Mouse (Mus musculus): ENCODE results near the gene Kctd20. TPM values are rescaled to one million over a fixed set of nuclear protein-coding genes. Genes with fewer than 3 reads are reported as not detected.

The Kctd20 gene
- 109 and 118 TPM in 2 replicates for polyA plus RNA-seq (2014; fragmentation: Nextera tagmentation; extraction: Ambion mirVana)

- ATAC-seq (ENCODE audit: insufficient read depth, low FRiP score, low TSS enrichment) (peak; percentile 93), DNase-seq (ENCODE audit: low spot score) (peak; percentile 94)
- WGBS = 1% methylated on average over 63 of the region's 80 CpGs
- Histone ChIP-seq H3K27me3 (ENCODE audit: control insufficient read depth, insufficient read depth, low read length) (no peaks in the 10 kb centered on the region), H3K36me3 (ENCODE audit: control insufficient read depth, insufficient read depth, low read length) (no peaks in the 10 kb centered on the region; the same call in 1 of the 2 replicates), H3K4me2 (ENCODE audit: low read depth) (peak within 1 kb of the TSS; percentile 77), H3K27ac (ENCODE audit: low read depth, low read length) (peak within 1 kb of the TSS; percentile 88), H3K9me3 (ENCODE audit: control insufficient read depth, low read length) (peaks cover 2% of the 10 kb centered on the region; the same call in 1 of the 2 replicates), H3K4me1 (ENCODE audit: control insufficient read depth, insufficient read depth, low read length) (peaks cover 11% of the 10 kb centered on the region), H3K4me3 (ENCODE audit: low read depth, low read length) (peak within 1 kb of the TSS; percentile 57), H3K9ac (ENCODE audit: low read length) (peak within 1 kb of the TSS; percentile 95)
Measured at GRCm38 (mm10) chr17:28951831-28952799, at the start of gene Kctd20. Gene Kctd20, plus strand, starts transcription at chr17:28951950.

GRCm38 (mm10) chr17:28904546-28905376, 47.0 kb upstream of the Kctd20 start:
- peak overlapping the region; percentile 37; the same call in 1 of the 2 replicates for H3K9ac ChIP-seq (ENCODE audit: low read length)
- H3K4me2 ChIP-seq (ENCODE audit: low read depth) = no peak overlapping the region
- 0 out of 2 replicates have a peak, but pooled peaks cover 4% of the 10 kb centered on the region for H3K27me3 ChIP-seq (ENCODE audit: control insufficient read depth, insufficient read depth, low read length)
- peak; percentile 83 for DNase-seq (ENCODE audit: low spot score)
- no peaks in the 10 kb centered on the region for H3K36me3 ChIP-seq (ENCODE audit: control insufficient read depth, insufficient read depth, low read length)
- no peak overlapping the region for H3K27ac ChIP-seq (ENCODE audit: low read depth, low read length)
- no peaks in the 10 kb centered on the region for H3K4me1 ChIP-seq (ENCODE audit: control insufficient read depth, insufficient read depth, low read length)
- no peaks in the 10 kb centered on the region for H3K9me3 ChIP-seq (ENCODE audit: control insufficient read depth, low read length)
- no peak for ATAC-seq (ENCODE audit: insufficient read depth, low FRiP score, low TSS enrichment)
- 37% methylated on average over 23 of the region's 23 CpGs for WGBS
- H3K4me3 ChIP-seq (ENCODE audit: low read depth, low read length) = no peak overlapping the region

- Histone ChIP-seq H3K4me1 (ENCODE audit: control insufficient read depth, insufficient read depth, low read length) (no peaks in the 10 kb centered on the region), H3K4me3 (ENCODE audit: low read depth, low read length) (no peak overlapping the region), H3K9ac (ENCODE audit: low read length) (no peak overlapping the region), H3K4me2 (ENCODE audit: low read depth) (no peak overlapping the region), H3K27ac (ENCODE audit: low read depth, low read length) (no peak overlapping the region), H3K9me3 (ENCODE audit: control insufficient read depth, low read length) (no peaks in the 10 kb centered on the region), H3K36me3 (ENCODE audit: control insufficient read depth, insufficient read depth, low read length) (no peaks in the 10 kb centered on the region), H3K27me3 (ENCODE audit: control insufficient read depth, insufficient read depth, low read length) (0 out of 2 replicates have a peak, but pooled peaks cover 6% of the 10 kb centered on the region)
- 69% methylated on average over 13 of the region's 13 CpGs for WGBS
- ATAC-seq (ENCODE audit: insufficient read depth, low FRiP score, low TSS enrichment) = no peak
- no peak for DNase-seq (ENCODE audit: low spot score)
Measured at GRCm38 (mm10) chr17:28905377-28905916, 46.3 kb upstream of the Kctd20 start.

GRCm38 (mm10) chr17:28907959-28908358, 43.8 kb upstream of the Kctd20 start:
- Histone ChIP-seq H3K4me2 (ENCODE audit: low read depth) (no peak overlapping the region), H3K4me1 (ENCODE audit: control insufficient read depth, insufficient read depth, low read length) (no peaks in the 10 kb centered on the region), H3K9ac (ENCODE audit: low read length) (no peak overlapping the region), H3K9me3 (ENCODE audit: control insufficient read depth, low read length) (no peaks in the 10 kb centered on the region), H3K4me3 (ENCODE audit: low read depth, low read length) (no peak overlapping the region), H3K36me3 (ENCODE audit: control insufficient read depth, insufficient read depth, low read length) (no peaks in the 10 kb centered on the region), H3K27me3 (ENCODE audit: control insufficient read depth, insufficient read depth, low read length) (0 out of 2 replicates have a peak, but pooled peaks cover 6% of the 10 kb centered on the region), H3K27ac (ENCODE audit: low read depth, low read length) (no peak overlapping the region)
- ATAC-seq (ENCODE audit: insufficient read depth, low FRiP score, low TSS enrichment) (no peak), DNase-seq (ENCODE audit: low spot score) (no peak)
- WGBS = 88% methylated on average over 7 of the region's 7 CpGs

- H3K9me3 ChIP-seq (ENCODE audit: control insufficient read depth, low read length) = no peaks in the 10 kb centered on the region
- ATAC-seq (ENCODE audit: insufficient read depth, low FRiP score, low TSS enrichment) = no peak
- 0 out of 2 replicates have a peak, but pooled peaks cover 6% of the 10 kb centered on the region for H3K27me3 ChIP-seq (ENCODE audit: control insufficient read depth, insufficient read depth, low read length)
- DNase-seq (ENCODE audit: low spot score) = peak; percentile 74
- no peaks in the 10 kb centered on the region for H3K36me3 ChIP-seq (ENCODE audit: control insufficient read depth, insufficient read depth, low read length)
- no peaks in the 10 kb centered on the region for H3K4me1 ChIP-seq (ENCODE audit: control insufficient read depth, insufficient read depth, low read length)
- H3K9ac ChIP-seq (ENCODE audit: low read length) = peak overlapping the region; percentile 39
- H3K27ac ChIP-seq (ENCODE audit: low read depth, low read length) = no peak overlapping the region
- WGBS = 7% methylated on average over 28 of the region's 29 CpGs
- no peak overlapping the region for H3K4me3 ChIP-seq (ENCODE audit: low read depth, low read length)
- peak overlapping the region; percentile 45 for H3K4me2 ChIP-seq (ENCODE audit: low read depth)
Measured at GRCm38 (mm10) chr17:28909252-28909941, 42.4 kb upstream of the Kctd20 start.

- ATAC-seq (ENCODE audit: insufficient read depth, low FRiP score, low TSS enrichment) = no peak
- Histone ChIP-seq H3K27ac (ENCODE audit: low read depth, low read length) (no peak overlapping the region), H3K36me3 (ENCODE audit: control insufficient read depth, insufficient read depth, low read length) (no peaks in the 10 kb centered on the region), H3K4me1 (ENCODE audit: control insufficient read depth, insufficient read depth, low read length) (no peaks in the 10 kb centered on the region), H3K4me3 (ENCODE audit: low read depth, low read length) (no peak overlapping the region), H3K4me2 (ENCODE audit: low read depth) (no peak overlapping the region), H3K9ac (ENCODE audit: low read length) (no peak overlapping the region), H3K9me3 (ENCODE audit: control insufficient read depth, low read length) (no peaks in the 10 kb centered on the region), H3K27me3 (ENCODE audit: control insufficient read depth, insufficient read depth, low read length) (0 out of 2 replicates have a peak, but pooled peaks cover 6% of the 10 kb centered on the region)
- 17% methylated on average over 7 of the region's 7 CpGs for whole genome bisulfite sequencing
- DNase-seq (ENCODE audit: low spot score) = no peak
Measured at GRCm38 (mm10) chr17:28910139-28910538, 41.6 kb upstream of the Kctd20 start.

GRCm38 (mm10) chr17:28913200-28913599, 38.5 kb upstream of the Kctd20 start:
- ATAC-seq (ENCODE audit: insufficient read depth, low FRiP score, low TSS enrichment) = no peak

GRCm38 (mm10) chr17:28913940-28914339, 37.8 kb upstream of the Kctd20 start:
- no peak overlapping the region for H3K4me3 ChIP-seq (ENCODE audit: low read depth, low read length)
- H3K27me3 ChIP-seq (ENCODE audit: control insufficient read depth, insufficient read depth, low read length) = 0 out of 2 replicates have a peak, but pooled peaks cover 6% of the 10 kb centered on the region
- no peak overlapping the region for H3K4me2 ChIP-seq (ENCODE audit: low read depth)
- 90% methylated on average over 6 of the region's 6 CpGs for WGBS
- no peaks in the 10 kb centered on the region for H3K9me3 ChIP-seq (ENCODE audit: control insufficient read depth, low read length)
- ATAC-seq (ENCODE audit: insufficient read depth, low FRiP score, low TSS enrichment) (no peak), DNase-seq (ENCODE audit: low spot score) (no peak)
- no peaks in the 10 kb centered on the region for H3K36me3 ChIP-seq (ENCODE audit: control insufficient read depth, insufficient read depth, low read length)
- H3K4me1 ChIP-seq (ENCODE audit: control insufficient read depth, insufficient read depth, low read length) = no peaks in the 10 kb centered on the region
- no peak overlapping the region for H3K27ac ChIP-seq (ENCODE audit: low read depth, low read length)
- no peak overlapping the region for H3K9ac ChIP-seq (ENCODE audit: low read length)

More at GRCm38 (mm10) chr17:28913200-28913599, 38.5 kb upstream of the Kctd20 start:
- 84% methylated on average over 5 of the region's 5 CpGs for WGBS
- Histone ChIP-seq H3K9me3 (ENCODE audit: control insufficient read depth, low read length) (no peaks in the 10 kb centered on the region), H3K27me3 (ENCODE audit: control insufficient read depth, insufficient read depth, low read length) (0 out of 2 replicates have a peak, but pooled peaks cover 6% of the 10 kb centered on the region), H3K4me3 (ENCODE audit: low read depth, low read length) (no peak overlapping the region), H3K36me3 (ENCODE audit: control insufficient read depth, insufficient read depth, low read length) (no peaks in the 10 kb centered on the region), H3K9ac (ENCODE audit: low read length) (no peak overlapping the region), H3K4me2 (ENCODE audit: low read depth) (no peak overlapping the region), H3K27ac (ENCODE audit: low read depth, low read length) (no peak overlapping the region), H3K4me1 (ENCODE audit: control insufficient read depth, insufficient read depth, low read length) (no peaks in the 10 kb centered on the region)
- DNase-seq (ENCODE audit: low spot score) = no peak

All from neural tube, embryonic 11.5 days (tissue).